Mouse (Mus musculus): Measurements from ENCODE around the gene Lmx1b. TPM values are rescaled to one million over a fixed set of nuclear protein-coding genes. Genes with fewer than 3 reads are reported as not detected.
A peak's percentile ranks its signal among the peaks of the same experiment; 100 is the strongest.

Gene Lmx1b
- total RNA-seq, 4 experiments from 2014 or later, result 0.07 to 0.24 (median 0.19) TPM; not detected in 1

DNA sequence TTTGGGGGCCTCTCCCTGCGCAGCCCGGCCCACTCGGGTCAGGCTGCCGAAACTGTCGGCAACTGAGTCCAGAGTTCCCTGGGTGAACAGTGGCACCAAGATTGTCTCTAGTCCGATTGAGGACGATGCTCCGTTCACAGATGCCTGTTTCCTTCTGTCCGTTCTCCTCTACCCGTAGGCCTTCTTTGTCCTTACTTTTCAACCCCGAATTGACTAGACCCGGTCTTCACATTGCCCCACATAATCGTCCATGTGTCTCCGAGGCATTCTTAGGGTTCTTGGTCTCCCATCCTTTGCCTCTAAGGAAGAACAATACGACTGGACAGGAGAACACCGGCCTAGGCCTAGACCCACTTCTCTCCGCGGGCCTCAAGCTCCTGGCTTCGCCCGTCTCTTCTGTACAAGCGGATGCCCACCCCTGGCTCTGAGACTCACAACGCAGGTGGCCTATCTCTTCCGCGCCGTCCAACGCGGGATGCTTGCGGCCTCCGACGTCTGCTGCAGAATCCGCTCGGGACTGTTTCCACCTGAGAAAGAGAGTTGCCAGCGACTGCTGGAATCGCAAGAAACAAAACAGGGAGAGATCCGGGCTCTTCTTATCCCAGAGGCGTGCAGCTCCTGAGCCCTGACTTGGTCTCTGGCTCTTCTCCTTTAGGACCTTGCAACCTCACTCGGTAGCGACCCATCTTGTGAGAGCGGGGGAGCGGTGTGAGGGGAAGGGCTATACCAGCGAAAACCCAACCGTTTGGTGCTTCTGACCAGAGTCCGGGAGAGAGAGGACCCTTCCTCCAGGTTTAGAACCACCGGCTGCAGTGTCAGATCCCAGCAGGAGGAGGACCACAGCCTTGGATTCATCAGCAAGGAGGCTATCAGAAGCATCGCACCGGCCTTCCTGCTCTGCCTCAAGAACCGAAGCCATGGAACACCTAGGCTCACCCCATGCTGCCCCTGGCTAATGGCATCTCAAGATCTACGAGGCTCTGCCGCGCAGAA, 3.7 kb upstream of the Lmx1b start:
- no peak for DNase-seq (ENCODE audit: low spot score in 2 of 2)

DNA sequence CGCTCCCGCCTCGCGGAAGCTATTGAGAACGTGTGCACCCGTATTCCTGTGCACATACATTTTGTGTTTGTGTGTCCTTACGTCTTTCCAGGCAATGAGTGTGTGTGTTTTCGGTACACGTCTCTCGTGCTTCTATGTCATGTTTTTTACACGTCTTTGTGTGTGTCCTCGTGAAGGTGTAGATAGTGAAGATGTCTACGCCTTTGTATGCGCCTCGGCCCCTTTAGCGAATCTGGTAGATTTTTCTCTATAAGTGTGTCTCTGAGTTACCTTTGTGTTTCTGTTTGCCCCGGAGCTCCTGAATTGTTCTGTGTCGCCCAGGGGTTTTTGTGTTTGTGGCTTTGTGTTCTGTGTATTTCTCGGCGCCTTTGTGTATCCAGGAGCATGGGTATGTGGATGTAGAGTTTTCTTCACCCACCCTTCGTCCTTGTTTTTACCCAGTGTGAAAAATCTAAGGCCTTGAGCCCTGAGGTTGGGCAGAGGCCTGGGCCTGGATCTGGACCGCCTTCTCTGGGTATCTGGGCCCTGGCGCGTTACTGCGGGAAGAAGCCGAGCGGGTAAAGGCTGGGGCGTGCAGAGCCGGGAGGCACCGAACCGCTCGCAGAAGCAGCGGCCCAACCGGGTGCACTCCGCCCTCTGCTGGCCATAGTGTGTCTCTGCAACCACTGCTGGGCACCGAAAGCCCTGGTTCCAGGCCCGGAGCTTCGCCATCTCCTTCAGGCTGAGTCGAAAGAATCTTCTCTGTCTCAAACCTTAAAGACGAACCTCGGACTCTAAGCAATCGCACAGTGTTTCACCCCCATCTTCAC, 2.5 kb upstream of the Lmx1b start:
- DNase-seq (ENCODE audit: low spot score in 2 of 2), result peak; percentile 26 to 29

DNA sequence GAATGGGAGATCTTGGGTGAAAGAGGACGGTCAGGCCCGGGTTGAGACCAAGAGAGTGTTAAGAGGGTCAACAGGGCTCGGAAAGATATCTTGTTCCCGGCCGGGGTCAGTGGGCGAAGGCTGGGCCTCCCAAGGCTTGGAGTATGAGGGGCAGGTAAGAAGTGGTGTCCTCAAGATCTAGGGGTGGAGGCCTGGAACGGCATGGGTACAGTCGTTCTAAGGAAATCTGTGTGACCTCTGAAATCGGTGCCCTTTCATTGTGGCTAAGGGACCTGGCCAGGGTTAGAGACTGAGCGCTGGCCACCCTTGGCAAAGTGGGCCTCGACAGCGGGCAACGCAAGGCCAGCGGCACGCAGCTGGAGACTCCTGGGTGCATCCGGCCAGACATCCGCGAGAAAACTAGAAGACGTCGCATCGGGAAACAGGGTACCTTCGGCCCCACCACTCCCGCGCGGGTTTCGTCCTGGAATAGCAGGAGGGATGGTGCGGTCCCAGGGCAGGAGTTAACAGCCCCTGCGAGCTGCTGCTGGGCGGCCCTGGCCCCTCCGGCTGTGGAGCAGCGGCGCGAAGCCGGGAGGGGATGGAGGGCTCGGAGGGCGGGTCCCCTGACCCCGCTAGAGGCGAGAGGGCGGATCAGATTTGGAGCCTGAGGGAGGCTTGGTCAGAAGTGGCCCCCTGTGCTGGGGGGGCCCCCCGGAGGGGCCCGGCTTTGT, 1.7 kb upstream of the Lmx1b start:
- DNase-seq (ENCODE audit: low spot score in 2 of 2), result no peak

DNA sequence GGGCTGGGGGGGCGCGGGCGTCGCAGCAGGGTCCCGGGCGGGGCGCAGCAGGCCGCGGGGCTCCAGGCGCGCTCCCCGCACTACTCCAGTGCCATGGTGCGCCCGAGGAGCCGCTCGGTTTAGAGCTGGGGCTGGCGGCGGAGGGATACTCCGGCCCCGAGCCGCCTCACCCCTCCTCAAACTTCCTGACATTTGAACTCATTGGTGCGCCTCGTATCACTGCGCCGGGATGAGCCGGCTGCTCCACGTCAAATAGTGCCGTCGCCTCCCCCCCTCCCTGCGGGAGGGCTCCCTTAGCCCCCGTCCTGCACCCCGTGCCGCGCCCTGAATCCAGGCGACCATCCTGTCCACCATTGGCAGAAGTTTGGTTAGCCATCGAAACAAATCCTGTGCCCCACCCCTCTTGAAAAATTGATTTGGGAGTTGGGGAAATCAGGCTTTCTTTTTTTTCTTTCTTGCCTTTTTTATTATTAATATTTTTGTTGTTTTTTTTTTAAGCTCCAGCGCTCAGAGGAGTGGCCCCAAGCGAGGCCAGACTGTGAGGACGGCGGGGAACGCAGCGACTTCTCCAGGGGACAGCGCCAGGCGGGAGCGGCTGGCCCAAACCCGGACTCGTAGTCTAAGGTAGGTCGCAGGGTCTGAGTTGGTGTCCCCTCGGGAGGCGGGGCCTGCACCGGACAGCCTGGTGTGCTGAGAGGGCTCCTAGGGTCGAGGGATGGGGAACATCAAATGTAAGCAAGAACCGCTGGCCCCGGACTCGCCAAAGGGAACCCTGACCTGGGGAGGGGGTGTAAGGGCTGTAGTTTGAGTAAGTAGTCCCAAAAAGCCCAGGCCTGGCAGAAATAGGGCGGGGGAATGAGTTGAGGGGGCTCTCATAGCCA, 907 bp upstream of the Lmx1b start:
- DNase-seq (ENCODE audit: low spot score in 2 of 2), result peak; percentile 20 to 51

DNA sequence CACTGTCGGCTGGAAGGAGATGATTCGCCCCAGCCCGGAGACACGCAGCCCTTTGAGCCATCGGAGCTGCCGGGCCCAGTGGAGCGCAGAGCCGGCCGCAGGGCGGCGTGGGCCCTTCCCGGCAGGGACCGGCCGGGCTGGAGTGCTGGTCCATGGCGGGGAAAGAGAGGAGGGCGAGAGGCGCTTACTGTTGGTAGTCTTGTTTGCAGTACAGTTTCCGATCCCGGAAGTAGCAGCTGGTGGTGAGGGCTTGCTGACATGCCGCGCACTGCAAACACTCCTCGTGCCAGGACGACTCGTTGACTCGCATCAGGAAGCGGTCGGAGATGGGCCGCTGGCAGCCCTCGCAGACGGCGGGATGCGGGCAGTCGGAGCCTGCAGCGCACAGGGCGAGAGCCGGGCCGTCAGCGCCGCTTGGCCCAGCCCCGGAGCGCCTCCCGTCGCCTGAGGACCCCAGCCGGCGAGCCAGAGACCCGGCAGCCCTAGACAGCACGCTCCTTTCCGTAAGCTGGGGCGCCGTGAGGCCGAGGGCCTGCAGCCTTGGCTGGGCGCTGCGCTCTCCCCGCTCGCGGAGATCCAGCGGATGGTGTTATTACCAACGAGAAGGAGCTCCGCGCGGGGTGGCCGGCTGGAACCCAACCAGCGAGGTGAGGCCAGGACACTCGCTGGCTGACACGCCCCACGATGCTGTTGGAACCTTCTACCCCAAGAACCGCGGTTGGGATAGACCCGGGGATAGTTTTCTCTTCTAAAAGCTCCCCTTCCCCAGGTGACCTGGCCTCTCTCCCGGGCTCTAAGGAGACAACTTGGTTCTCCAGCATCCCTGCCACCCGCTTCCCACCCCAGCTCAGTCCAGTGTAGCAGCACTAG, 775 bp downstream of the Lmx1b start:
- DNase-seq (ENCODE audit: low spot score in 2 of 2), result no peak

DNA sequence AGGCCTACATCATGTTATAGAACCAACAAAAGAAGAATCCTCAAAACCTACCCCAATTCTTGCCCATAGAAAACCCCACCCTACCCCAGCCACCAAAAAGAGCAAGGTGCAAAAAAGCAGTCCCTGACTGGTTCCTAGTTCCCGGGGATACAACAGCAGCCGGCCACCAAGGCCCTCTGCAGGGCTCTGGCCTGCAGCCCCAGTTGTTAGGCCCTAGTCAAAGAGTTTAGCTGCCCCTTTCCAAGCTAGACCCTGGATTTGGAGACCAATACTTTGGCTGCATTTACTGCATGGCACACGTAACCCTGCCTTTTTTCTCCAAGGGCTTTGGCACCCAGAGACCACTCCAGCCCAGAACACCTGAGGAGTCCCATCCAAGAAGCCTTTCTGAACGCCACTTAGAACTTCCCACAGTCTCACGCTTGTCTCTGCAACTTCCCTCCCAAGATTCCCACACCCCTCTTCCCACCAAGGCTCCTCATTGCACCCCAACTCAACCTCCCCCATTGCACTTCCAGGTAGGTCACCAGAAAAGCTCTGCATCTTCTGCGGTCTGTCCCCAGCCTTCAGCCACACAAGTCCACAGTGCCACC, 2.1 kb downstream of the Lmx1b start:
- DNase-seq (ENCODE audit: low spot score in 2 of 2), result no peak

DNA sequence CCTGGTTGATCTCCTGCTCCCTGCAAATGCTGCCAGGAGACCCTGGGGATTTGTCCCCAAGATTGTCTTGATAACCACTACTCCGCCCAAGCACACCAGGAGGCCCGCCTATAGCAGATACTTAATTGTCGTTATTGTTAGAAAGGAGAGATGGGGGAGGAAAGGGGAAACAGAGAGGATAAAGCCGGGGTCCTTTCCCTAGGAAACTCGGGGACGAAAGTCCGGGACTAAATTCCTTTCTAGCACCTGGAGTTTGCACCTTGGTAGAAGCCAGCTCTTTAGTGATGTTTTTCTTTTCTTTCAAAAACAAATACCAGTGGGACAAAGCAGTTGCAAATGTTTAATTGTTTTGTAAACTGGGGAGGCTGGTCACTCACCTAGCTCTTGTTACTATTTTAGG, 3.0 kb downstream of the Lmx1b start:
- no peak for DNase-seq (ENCODE audit: low spot score in 2 of 2)

DNA sequence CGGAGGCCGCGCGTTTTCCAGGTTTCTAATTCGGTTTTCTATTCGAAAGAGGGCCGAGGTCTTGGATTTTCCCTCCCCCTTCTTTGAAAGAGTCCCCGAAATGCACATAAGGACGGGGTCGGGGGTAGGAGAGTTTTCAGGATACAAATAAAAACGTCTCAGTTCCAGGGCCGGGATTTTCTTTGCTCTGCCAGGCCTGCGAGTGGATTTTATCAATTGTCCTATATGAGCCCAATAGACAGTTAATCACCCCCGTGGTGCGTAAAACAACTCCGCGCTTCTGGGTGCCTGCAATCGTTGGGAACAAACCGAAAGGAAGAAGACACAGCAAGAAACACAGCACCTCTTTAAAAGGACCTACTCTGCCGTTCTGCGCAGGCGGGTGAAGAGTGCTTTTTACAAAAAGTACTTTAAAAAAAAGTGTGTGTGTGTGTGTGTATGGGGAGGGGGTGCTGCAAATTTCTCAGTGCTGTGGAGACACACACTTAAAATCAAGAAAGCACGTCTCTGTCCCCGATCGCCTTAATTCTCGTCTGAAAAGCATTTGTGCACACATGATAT, 3.6 kb downstream of the Lmx1b start:
- DNase-seq (ENCODE audit: low spot score in 2 of 2), result no peak

DNA sequence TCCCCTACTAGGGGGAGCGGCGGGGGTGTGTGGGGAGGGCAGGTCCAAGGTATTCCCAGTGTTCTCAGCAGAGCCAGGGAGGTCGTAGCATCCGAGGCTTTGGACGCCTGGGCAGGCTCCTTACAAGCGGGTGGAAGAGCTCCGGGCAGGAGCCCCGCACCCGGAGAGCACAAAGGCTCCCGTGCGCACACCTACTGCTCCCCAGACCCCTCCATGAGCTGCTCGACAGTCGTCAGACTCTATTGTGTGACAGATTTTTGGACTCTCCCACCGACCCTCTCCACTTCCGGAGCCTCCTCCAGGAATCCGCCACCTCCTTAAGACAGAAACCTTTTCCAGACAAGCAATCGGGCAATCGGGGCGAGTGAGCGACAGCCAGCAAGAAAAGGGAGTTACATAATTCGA, 4.2 kb downstream of the Lmx1b start:
- no peak for DNase-seq (ENCODE audit: low spot score in 2 of 2)

DNA sequence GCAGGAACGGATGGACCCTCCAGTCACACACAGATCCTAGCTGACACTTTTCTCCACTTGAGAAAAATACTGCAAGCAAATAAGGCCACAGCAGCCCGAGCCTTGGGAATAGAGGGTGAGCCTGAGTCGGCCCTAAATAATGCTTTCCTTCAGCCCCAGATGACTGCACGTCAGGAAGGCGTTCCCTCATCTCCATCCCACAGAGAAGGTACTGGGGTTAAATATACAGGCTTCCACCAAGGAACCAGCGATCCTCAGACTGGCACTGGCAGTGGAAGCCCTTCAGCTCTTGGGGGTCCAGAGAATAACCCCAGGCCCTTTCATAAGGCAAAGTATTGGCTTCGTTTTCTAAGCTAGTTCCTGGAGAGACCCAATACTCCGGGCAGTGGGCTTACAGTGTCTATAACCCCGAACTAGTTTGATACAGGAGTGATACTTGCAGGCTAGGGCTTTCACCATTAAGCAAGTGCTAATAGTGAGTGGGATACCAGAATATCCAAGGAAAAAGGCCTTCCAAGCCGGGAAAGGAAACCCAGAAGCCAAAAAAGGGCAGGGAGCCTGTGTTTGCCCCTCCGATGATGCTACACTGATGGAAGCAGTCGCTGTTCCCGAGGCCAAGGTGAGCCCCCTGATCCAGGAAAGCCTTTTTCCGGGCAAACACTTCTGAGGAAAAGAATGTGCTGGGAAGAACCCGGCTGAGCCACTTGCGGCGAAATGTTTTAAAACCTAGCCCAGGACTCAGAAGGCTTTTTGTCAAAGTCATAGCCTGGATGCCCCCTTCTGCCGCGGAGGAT, 4.8 kb downstream of the Lmx1b start:
- DNase-seq (ENCODE audit: low spot score in 2 of 2), result no peak

DNA sequence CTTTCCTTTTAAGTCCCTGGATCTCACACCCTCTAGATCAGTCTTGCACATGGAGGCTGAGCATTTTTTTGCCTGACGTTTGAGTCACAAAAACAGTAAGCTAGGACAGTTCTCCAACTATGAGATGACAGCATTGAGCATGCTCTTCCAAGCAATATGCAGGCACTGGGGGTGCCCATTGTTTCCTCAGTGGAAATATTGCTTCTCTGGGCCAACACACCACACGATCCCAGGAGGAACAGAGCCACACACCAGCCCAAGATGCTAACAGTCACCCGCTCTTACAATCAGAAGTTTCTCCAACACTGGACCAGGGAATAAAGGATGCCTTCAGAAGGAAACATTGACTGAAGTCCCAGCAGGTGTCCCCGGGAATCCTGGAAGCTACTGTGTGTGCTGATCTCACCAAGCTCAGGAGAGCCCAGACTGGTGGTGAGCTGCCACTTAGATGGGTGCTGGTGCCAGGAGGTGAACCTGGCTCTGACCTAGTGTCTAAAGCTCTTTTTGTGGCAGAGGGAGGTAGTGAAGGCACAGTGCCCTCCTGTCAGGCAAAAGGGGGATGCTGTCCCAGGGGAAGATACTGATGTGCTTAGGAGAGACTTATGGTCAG, 5.7 kb downstream of the Lmx1b start:
- no peak for DNase-seq (ENCODE audit: low spot score in 2 of 2)

DNA sequence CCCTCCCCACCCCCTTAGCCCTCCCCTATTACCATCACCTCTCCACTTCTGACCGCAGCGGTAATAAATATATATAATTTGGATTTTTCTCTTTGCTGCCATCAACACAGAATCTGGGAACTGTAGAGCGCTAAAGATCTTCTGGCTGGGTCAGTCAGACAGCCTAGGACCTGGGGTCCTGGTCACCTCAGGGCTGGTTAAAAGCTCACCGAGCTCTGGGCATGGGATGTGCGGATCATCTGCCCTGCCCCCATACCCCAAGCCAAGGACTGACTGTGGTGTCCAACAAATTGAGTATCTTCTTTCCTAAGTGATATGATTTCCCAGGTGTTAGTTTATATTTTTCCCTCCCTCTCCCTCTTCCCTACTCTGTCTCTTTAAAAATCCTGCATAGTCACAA, 6.4 kb downstream of the Lmx1b start:
- no peak for DNase-seq (ENCODE audit: low spot score in 2 of 2)

DNA sequence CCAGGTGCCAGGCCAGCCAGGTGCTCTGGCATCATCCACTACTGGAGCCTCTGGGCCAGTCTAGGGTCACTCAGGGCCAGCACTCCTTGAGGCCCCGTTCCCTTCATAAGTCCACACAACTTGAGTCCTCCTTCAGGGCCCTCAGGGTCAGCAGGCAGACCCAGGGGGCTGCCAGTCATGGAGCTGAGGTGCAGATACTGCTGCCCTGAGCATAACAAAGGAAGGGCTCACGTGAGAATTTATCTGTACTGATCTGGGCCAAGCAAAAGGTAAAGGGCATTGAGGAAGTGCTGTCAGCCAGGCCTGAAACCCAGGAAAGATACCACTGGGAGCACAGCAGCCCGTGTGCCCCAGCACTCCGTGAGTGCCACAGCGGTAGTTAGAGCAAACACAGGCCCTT, 7.1 kb downstream of the Lmx1b start:
- DNase-seq (ENCODE audit: low spot score in 2 of 2), result no peak

DNA sequence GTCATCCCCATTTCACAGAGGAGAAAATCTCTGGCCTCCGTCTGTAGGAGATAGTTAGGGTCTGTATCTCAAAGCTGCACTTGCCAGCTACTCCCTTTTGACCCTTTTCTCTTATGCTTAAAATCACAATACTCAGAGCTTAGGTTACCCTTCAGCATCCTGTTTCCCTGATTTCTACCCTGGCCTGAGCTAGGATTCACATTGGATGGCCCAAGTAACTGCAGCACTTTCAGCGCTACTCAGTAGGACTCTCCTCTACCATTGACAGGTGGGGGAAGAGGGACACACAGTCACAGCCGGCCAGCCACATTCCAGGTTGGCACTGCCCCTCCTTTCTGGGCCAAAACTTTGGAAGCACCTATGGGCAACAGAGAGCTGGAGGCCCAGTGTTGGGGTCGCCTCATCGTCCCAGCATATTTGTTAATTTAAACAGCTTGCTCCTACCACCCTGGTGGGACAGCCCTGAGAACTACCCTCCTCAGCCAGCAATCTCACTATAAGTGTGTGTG, 7.7 kb downstream of the Lmx1b start:
- DNase-seq (ENCODE audit: low spot score in 2 of 2), result no peak

DNA sequence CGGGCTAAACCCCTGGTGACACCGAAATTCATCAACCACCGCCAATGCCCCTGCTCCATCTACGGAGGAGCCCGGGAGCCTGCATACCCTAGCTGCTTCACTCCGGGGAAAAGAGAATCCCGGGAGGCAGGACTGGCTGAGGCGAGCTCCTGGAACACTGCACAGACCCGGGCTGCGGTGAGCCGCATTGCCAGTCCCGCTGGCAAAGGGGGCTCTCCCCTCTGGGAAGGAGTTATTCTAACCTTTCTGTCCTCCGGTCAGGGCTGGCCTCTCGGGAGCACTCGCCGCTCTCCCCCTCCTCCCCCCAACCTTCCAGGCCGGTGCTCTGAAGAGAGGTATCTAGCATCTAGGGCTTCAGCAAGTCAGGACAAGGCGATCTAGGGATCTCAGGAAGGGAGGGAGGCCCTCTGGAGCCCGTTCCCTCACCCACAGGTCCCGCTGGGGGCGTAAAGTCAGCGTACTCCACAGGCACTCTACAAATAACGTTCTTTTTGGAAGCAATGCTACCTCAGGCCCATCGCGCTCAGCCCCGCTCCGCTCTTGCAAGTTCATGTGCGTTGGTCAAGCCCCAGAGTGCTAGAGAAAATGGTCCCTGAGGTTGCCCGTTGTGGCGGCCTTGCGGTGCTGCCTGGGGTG, 8.5 kb downstream of the Lmx1b start:
- no peak for DNase-seq (ENCODE audit: low spot score in 2 of 2)

DNA sequence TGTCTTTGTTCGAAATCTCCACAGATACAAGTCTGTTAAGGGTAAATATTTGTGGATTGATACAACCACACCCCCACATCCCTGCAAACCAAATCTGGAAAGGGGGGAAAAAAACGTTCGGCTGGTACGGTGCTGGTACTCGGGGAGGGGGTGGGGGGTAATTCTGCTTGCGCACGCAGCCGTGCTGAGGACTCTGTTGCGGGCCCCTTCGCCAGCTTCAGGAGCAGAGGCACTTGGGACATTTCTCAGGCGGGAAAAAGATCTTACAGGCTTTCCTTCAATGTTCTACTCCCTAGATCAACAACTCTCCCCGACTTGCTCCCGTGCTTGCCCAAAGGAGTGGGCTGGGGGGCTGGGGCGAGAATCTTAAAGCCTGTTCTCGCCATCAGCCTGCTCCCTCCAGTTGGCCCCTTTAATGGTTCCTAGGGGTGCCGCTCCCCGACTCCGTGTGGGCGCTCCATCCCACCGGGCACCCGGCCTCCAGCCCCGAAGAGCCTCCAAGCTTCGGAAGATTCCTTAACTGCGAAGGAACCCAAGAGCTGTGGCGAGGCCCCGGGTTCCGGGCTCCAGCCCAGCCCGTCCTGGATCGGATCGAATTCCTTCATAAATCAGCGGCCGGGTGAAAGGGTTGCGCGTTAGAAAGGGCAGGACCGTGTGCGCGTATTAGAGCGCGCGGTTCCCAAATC, 9.1 kb downstream of the Lmx1b start:
- DNase-seq (ENCODE audit: low spot score in 2 of 2), result no peak
